Mouse (Mus musculus) kidney, postnatal 4 days (tissue): ENCODE results near the gene Ikzf1.

Experiments
- DNase-seq, 2 experiments: peaks; one replicate each; pipeline ENCODE4 v3.0.0; 2021; ENCODE audit warnings: mixed read lengths in 2 of 2

Gene Ikzf1

GRCm38 (mm10) chr11:11809404-11810175 is 124.8 kb downstream of the Ikzf1 start:
- DNase-seq, result peak in 1 of 2 experiments; percentile 47

GRCm38 (mm10) chr11:11811906-11812480 is 127.2 kb downstream of the Ikzf1 start:
- peak; percentile 85 to 89 for DNase-seq

- DNase-seq, result no peak
Measured at GRCm38 (mm10) chr11:11815737-11816136, 130.9 kb downstream of the Ikzf1 start.

- DNase-seq, result no peak
Measured at GRCm38 (mm10) chr11:11818797-11819196, 134.0 kb downstream of the Ikzf1 start.

GRCm38 (mm10) chr11:11819206-11819605 is 134.4 kb downstream of the Ikzf1 start:
- DNase-seq, result no peak

- peak; percentile 71 to 83 for DNase-seq
Measured at GRCm38 (mm10) chr11:11820251-11820650, 135.4 kb downstream of the Ikzf1 start.

GRCm38 (mm10) chr11:11820737-11821136 is 135.9 kb downstream of the Ikzf1 start:
- no peak for DNase-seq

GRCm38 (mm10) chr11:11821387-11821975 is 136.7 kb downstream of the Ikzf1 start:
- peak; percentile 77 to 85 for DNase-seq
